Mouse (Mus musculus) thymus, adult 2 months (tissue): ENCODE measurements around the gene Serpina16. TPM values are rescaled to one million over a fixed set of nuclear protein-coding genes. Genes with fewer than 3 reads are reported as not detected.

ENCODE experiments used
- DNase-seq: peaks from one replicate; pipeline ENCODE4 v3.0.0; 2021
- H3K27ac ChIP-seq: fragments of 200-500 bp; 2 replicates; pipeline ENCODE4 v1.5.1; 2012; ENCODE audit warnings: low read length, control low read depth; ENCODE audit not compliant: control insufficient read depth, insufficient read depth
- H3K27me3 ChIP-seq: fragments of 200-500 bp; 2 replicates; pipeline ENCODE4 v1.6.1; 2012; ENCODE audit warnings: mild to moderate bottlenecking, low read length, moderate library complexity, mixed read lengths; ENCODE audit not compliant: control insufficient read depth, insufficient read depth
- H3K36me3 ChIP-seq: fragments of 200-500 bp; 2 replicates; pipeline ENCODE4 v1.6.1; 2012; ENCODE audit warnings: mild to moderate bottlenecking, low read length, moderate library complexity; ENCODE audit not compliant: control insufficient read depth, insufficient read depth
- H3K4me1 ChIP-seq: fragments of 200-500 bp; replicated peaks from 2 replicates; pipeline ENCODE4 v1.6.1; 2012; ENCODE audit warnings: low read length; ENCODE audit not compliant: control insufficient read depth, insufficient read depth
- H3K4me3 ChIP-seq: fragments of 200-500 bp; 2 replicates; pipeline ENCODE4 v1.5.1; 2012; ENCODE audit warnings: mild to moderate bottlenecking, low read length, control low read depth, moderate library complexity; ENCODE audit not compliant: control insufficient read depth, insufficient read depth
- CTCF ChIP-seq: fragments of 200-500 bp; IDR thresholded peaks from 2 replicates; pipeline ENCODE4 v1.5.1; 2012; ENCODE audit warnings: mild to moderate bottlenecking, control low read depth, low read length, moderate library complexity, borderline replicate concordance; ENCODE audit not compliant: control insufficient read depth, poor library complexity, insufficient read depth; ENCODE audit errors: extremely low read depth
- POLR2A ChIP-seq: fragments of 200-500 bp; IDR thresholded peaks from 2 replicates; pipeline ENCODE4 v1.6.1; 2012; ENCODE audit warnings: mild to moderate bottlenecking, low read length, control low read depth, moderate library complexity; ENCODE audit not compliant: control insufficient read depth, poor library complexity, insufficient read depth; ENCODE audit errors: extremely low read depth
- WGBS: fragments of 180-500 bp; shearing (Covaris S2); methylation state at CpG from one replicate; pipeline ENCODE4 v1.1.7; 2018; 5-methylcytosine and 5-hydroxymethylcytosine counted together
- polyA plus RNA-seq: library from polyadenylated mRNA; depleted of rRNA; stranded (reverse); fragments of >200 nt; gene quantifications from 2 replicates; pipeline ENCODE4 v1.2.3, GENCODE M21; 2012; rRNA removed

The Serpina16 gene
- not detected in 2 replicates for polyA plus RNA-seq

DNA sequence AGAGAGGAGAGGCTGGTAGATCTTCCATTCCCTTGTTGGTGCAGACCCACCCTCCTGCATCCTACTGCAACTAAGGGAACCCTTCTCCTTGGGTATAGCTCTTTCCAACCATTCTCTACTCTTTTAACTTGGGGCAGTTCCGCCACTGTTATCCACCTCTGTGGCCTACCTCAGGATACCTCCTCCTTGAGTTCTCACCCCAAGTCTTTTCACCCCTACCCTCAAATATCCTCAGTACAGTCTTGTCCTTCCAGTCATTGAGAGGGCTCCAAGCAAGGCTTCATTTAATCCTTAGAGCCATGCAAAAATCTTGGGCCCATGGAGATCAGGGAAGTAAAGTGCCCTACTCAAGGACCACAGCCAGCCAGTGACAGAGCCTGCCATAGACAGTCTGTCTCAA, at the start of gene Serpina16:
Serpina16 (minus strand) TSS at position 101 of the 400 bp plus-strand sequence.
- Histone ChIP-seq H3K27me3 (no peaks in the 10 kb centered on the region), H3K4me3 (no peak within 1 kb of the TSS), H3K27ac (no peak within 1 kb of the TSS), H3K4me1 (no peaks in the 10 kb centered on the region), H3K36me3 (no peaks in the 10 kb centered on the region)
- 97% methylated on average over 1 of the region's 1 CpGs for WGBS
- no peak for DNase-seq
- TF ChIP-seq CTCF (no peak), POLR2A (no peak)

DNA sequence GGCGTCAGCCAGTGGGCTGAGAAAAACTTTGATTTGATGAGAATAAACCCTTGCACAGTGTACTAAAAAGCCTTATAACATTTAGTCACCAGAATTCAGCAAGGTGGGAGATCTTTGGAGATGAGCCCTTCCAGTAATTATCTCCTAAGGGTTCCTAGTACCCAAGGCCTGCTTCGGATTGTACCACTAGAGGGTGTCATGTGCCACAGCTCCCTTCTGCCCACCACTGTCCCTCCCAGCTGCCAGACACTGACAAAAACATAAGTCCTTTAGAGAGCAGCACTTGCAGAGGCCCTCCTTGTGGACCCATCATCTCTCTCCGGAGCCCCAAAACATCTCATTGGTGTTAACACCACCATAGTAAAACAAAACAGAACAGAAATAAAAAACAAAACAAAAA, 35.6 kb upstream of the Serpina16 start:
- Histone ChIP-seq H3K27ac (no peak overlapping the region), H3K4me3 (no peak overlapping the region), H3K4me1 (no peaks in the 10 kb centered on the region), H3K36me3 (no peaks in the 10 kb centered on the region), H3K27me3 (no peaks in the 10 kb centered on the region)
- DNase-seq: no peak
- WGBS: 79% methylated on average over 3 of the region's 3 CpGs
- TF ChIP-seq CTCF (no peak), POLR2A (no peak)

DNA sequence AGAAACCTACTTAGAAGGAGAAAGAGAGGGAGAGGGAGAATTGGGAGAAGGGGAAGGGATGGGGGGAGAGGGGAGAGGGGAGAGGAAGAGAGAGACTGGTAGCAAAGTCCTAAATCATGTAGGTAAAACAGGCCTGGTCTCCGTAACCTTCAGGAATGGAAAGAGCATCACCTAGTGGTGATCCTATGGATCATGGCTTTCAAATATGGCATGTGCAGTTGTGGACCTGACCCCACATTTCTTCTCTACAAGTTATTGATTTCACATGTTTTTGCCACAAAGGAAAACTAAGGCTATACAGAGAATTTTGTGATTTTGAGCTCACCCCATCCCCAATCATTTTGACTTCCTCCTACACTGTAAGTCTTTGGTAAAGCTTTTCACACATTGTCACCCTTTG, 34.5 kb upstream of the Serpina16 start:
- no peaks in the 10 kb centered on the region for H3K4me1 ChIP-seq
- no peak overlapping the region for H3K4me3 ChIP-seq
- TF ChIP-seq CTCF: no peak
- no peak for TF ChIP-seq POLR2A
- 77% methylated on average over 1 of the region's 1 CpGs for WGBS
- no peaks in the 10 kb centered on the region for H3K27me3 ChIP-seq
- no peaks in the 10 kb centered on the region for H3K36me3 ChIP-seq
- no peak overlapping the region for H3K27ac ChIP-seq
- DNase-seq: no peak

DNA sequence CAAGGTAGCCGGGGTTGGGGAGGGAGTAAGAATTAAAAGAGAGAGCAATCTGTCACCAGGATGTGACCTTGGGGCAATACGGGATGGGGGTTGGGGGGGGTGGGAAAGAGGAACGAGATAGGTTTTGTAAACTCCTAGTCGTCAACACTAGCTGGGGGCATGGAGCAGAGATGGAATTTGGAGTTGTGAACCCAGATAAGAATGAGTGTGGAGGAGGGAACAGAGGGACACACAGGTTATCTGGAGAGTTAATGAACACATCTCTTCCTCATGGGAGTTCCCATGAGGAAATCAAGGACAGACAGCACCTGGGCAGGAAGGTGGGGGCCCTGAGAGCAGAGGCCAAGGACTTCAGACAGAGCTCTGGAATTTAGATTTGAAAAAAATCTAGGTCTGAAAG, 30.2 kb upstream of the Serpina16 start:
- 80% methylated on average over 4 of the region's 4 CpGs for whole genome bisulfite sequencing
- DNase-seq: no peak
- H3K4me1 ChIP-seq: no peaks in the 10 kb centered on the region
- no peak overlapping the region for H3K4me3 ChIP-seq
- H3K27ac ChIP-seq: no peak overlapping the region
- TF ChIP-seq POLR2A: no peak
- TF ChIP-seq CTCF: no peak
- H3K36me3 ChIP-seq: no peaks in the 10 kb centered on the region
- no peaks in the 10 kb centered on the region for H3K27me3 ChIP-seq

DNA sequence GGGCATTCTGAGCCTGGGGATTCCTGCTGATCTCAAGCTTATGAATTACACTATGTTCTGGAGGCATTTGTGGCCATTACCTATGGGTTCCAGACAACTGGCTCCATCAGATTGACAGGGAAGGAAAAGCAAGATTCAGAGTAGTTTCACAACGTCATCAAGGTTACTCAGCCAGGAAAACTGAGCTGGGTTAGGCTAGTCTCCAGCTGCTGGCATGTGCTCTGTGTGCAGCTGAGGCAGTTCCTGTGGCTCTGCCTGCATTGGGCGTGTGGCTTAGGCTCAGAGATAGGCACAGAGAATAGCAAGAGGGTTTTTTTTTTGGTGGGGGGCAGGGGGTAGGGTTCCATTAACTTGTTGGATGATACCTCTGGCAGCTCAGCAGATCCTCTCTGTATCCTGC, 29.6 kb upstream of the Serpina16 start:
- no peak for DNase-seq
- Histone ChIP-seq H3K27me3 (no peaks in the 10 kb centered on the region), H3K4me3 (no peak overlapping the region), H3K27ac (no peak overlapping the region), H3K4me1 (no peaks in the 10 kb centered on the region), H3K36me3 (no peaks in the 10 kb centered on the region)
- WGBS: 72% methylated on average over 2 of the region's 2 CpGs
- TF ChIP-seq CTCF (no peak), POLR2A (no peak)

DNA sequence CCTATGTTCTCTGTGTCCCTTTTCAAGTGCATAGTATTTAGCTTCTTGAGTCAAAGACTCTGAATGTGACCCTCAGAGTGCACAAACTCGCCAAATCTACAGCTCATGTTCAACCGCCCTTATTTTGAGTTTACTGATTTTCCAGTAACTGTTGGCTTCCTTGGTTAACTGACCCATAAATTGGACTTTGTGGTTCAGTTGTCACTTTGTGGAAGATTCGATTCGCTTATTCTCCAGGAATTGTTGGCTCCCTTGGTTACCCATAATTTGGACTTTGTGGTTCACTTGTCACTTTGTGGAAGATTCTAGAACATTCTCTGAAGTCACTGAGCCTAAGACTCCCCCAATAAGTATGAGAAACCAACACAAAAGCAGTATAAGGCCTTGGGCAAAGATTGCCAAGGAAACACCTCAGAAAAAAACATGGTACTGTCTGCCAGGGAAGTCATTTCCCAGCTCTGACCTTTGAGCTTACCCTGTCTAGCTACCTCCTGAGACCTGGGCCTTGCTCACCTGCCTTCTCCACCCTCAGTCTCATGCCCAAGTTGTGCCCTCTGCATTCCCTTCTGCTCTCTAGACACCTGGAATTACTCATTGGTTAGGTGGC, 24.3 kb upstream of the Serpina16 start:
- Histone ChIP-seq H3K4me3 (no peak overlapping the region), H3K36me3 (no peaks in the 10 kb centered on the region), H3K4me1 (no peaks in the 10 kb centered on the region), H3K27me3 (no peaks in the 10 kb centered on the region), H3K27ac (no peak overlapping the region)
- no peak for DNase-seq
- 82% methylated on average over 4 of the region's 4 CpGs for WGBS
- TF ChIP-seq POLR2A (no peak), CTCF (no peak)

DNA sequence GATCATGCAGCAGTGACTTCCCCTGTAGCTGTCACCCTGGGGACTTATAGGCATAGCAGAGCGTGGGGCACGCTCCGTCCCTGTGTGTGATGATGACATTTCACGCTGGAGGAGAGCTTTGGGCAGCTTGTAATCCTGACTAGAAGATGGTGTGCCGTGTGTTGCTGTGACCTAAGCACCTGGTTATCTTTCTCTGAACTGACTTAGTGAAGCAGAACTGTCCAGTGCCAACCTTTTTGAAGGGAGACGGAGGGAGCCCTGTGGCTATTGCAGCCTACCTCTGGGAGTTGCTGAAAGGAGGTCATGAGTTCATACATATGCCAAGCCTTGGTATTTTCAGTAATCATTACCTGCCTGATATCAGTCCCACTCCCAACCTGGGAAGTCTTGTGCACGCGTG, 19.5 kb upstream of the Serpina16 start, which contains the start of gene Serpina1f:
Serpina1f (minus strand) TSS at position 101 of the 400 bp plus-strand sequence.
- Histone ChIP-seq H3K27ac (no peak within 1 kb of the TSS), H3K4me1 (no peaks in the 10 kb centered on the region), H3K27me3 (no peaks in the 10 kb centered on the region), H3K4me3 (no peak within 1 kb of the TSS), H3K36me3 (no peaks in the 10 kb centered on the region)
- WGBS: 94% methylated on average over 8 of the region's 8 CpGs
- TF ChIP-seq CTCF (no peak), POLR2A (no peak)
- no peak for DNase-seq
